Mouse (Mus musculus): Measurements from ENCODE around the gene Peg12. TPM values are rescaled to one million over a fixed set of nuclear protein-coding genes. Genes with fewer than 3 reads are reported as not detected.

Gene Peg12
- total RNA-seq (2021) = 1 to 10 TPM; 1.2 TPM

- peak; percentile 15 to 75 for DNase-seq (ENCODE audit: extremely low spot score in 1 of 2, low spot score in 2 of 2)
- intact Hi-C loops (cut with DNase I) = no loop called here
These were observed at the start of gene Peg12 for GRCm38 (mm10) chr7:62463878-62464755. Gene Peg12, minus strand, starts transcription at chr7:62464510.

- no peak for DNase-seq (ENCODE audit: extremely low spot score in 1 of 2, low spot score in 2 of 2)
- intact Hi-C loops (cut with DNase I) = no loop called here
These were observed 21.8 kb upstream of the Peg12 start for GRCm38 (mm10) chr7:62486139-62486538.

- DNase-seq (ENCODE audit: extremely low spot score in 1 of 2, low spot score in 2 of 2) = peak in 1 of 2 experiments; percentile 29
- intact Hi-C loops (cut with DNase I) = no loop called here
These were observed 1.1 kb downstream of the Peg12 start for GRCm38 (mm10) chr7:62463007-62463877.

- intact Hi-C loops (cut with DNase I) = no loop called here
- DNase-seq (ENCODE audit: extremely low spot score in 1 of 2, low spot score in 2 of 2) = no peak
These were observed 1.9 kb downstream of the Peg12 start for GRCm38 (mm10) chr7:62462229-62463006.

GRCm38 (mm10) chr7:62452353-62452752 lies 12.0 kb downstream of the Peg12 start:
- intact Hi-C loops (cut with DNase I) = no loop called here
- no peak for DNase-seq (ENCODE audit: extremely low spot score in 1 of 2, low spot score in 2 of 2)

GRCm38 (mm10) chr7:62445431-62446165 lies 18.7 kb downstream of the Peg12 start:
- DNase-seq (ENCODE audit: extremely low spot score in 1 of 2, low spot score in 2 of 2) = no peak
- intact Hi-C loops (cut with DNase I) = no loop called here

- intact Hi-C loops (cut with DNase I) = no loop called here
- DNase-seq (ENCODE audit: extremely low spot score in 1 of 2, low spot score in 2 of 2) = no peak
These were observed 27.9 kb downstream of the Peg12 start for GRCm38 (mm10) chr7:62436394-62436793.

GRCm38 (mm10) chr7:62433243-62433642 lies 31.1 kb downstream of the Peg12 start:
- intact Hi-C loops (cut with DNase I) = no loop called here
- DNase-seq (ENCODE audit: extremely low spot score in 1 of 2, low spot score in 2 of 2) = no peak

- DNase-seq (ENCODE audit: extremely low spot score in 1 of 2, low spot score in 2 of 2) = peak; percentile 5 to 18
- intact Hi-C loops (cut with DNase I) = no loop called here
These were observed 36.0 kb downstream of the Peg12 start for GRCm38 (mm10) chr7:62428337-62428736.

- intact Hi-C loops (cut with DNase I) = no loop called here
These were observed 41.1 kb downstream of the Peg12 start for GRCm38 (mm10) chr7:62423210-62423609.

GRCm38 (mm10) chr7:62420566-62420965 lies 43.7 kb downstream of the Peg12 start:
- intact Hi-C loops (cut with DNase I) = no loop called here

More at GRCm38 (mm10) chr7:62423210-62423609, 41.1 kb downstream of the Peg12 start:
- DNase-seq (ENCODE audit: extremely low spot score in 1 of 2, low spot score in 2 of 2) = no peak

GRCm38 (mm10) chr7:62419493-62420360 lies 44.6 kb downstream of the Peg12 start, which contains the start of gene Mkrn3:
Gene Mkrn3, minus strand, starts transcription at chr7:62420139.
- intact Hi-C loops (cut with DNase I) = no loop called here
- DNase-seq (ENCODE audit: extremely low spot score in 1 of 2, low spot score in 2 of 2) = peak; percentile 83

More at GRCm38 (mm10) chr7:62420566-62420965, 43.7 kb downstream of the Peg12 start:
- DNase-seq (ENCODE audit: extremely low spot score in 1 of 2, low spot score in 2 of 2) = no peak

- peak in 1 of 2 experiments; percentile 31 for DNase-seq (ENCODE audit: extremely low spot score in 1 of 2, low spot score in 2 of 2)
- intact Hi-C loops (cut with DNase I) = no loop called here
These were observed 45.2 kb downstream of the Peg12 start for GRCm38 (mm10) chr7:62419105-62419492.

- no peak for DNase-seq (ENCODE audit: extremely low spot score in 1 of 2, low spot score in 2 of 2)
- intact Hi-C loops (cut with DNase I) = no loop called here
These were observed 46.0 kb downstream of the Peg12 start for GRCm38 (mm10) chr7:62418346-62418745.

- intact Hi-C loops (cut with DNase I) = no loop called here
- no peak for DNase-seq (ENCODE audit: extremely low spot score in 1 of 2, low spot score in 2 of 2)
These were observed 48.1 kb downstream of the Peg12 start for GRCm38 (mm10) chr7:62416173-62416572.

- intact Hi-C loops (cut with DNase I) = no loop called here
- DNase-seq (ENCODE audit: extremely low spot score in 1 of 2, low spot score in 2 of 2) = no peak
These were observed 49.1 kb downstream of the Peg12 start for GRCm38 (mm10) chr7:62415222-62415621.

All from left cerebral cortex, postnatal 10 days (tissue).